Mouse (Mus musculus) embryonic facial prominence, embryonic 15.5 days (tissue): Measurements from ENCODE around the gene Foxn1. TPM values are rescaled to one million over a fixed set of nuclear protein-coding genes. Genes with fewer than 3 reads are reported as not detected.

Experiments used
- ATAC-seq: fragments of 200-750 bp; cut with Nextera tagmentation; 2 replicates; pipeline ENCODE4 v1.8.0; 2017; ENCODE audit warnings: low read depth, moderate TSS enrichment; ENCODE audit not compliant: insufficient number of reproducible peaks, low FRiP score, low TSS enrichment
- H3K27ac ChIP-seq: fragments of 300-500 bp; sonication (generic); replicated peaks from 2 replicates; pipeline ENCODE4 v1.5.1; 2015; ENCODE audit warnings: mild to moderate bottlenecking, inconsistent platforms
- H3K27me3 ChIP-seq: fragments of 300-500 bp; sonication (generic); 2 replicates; pipeline ENCODE4 v1.6.1; 2015; ENCODE audit warnings: inconsistent platforms
- H3K36me3 ChIP-seq: fragments of 300-500 bp; sonication (generic); 2 replicates; pipeline ENCODE4 v1.6.1; 2015; ENCODE audit warnings: mild to moderate bottlenecking, inconsistent platforms
- H3K4me1 ChIP-seq: fragments of 300-500 bp; sonication (generic); 2 replicates; pipeline ENCODE4 v1.6.1; 2015; ENCODE audit warnings: inconsistent platforms
- H3K4me2 ChIP-seq: fragments of 300-500 bp; sonication (generic); replicated peaks from 2 replicates; pipeline ENCODE4 v1.6.1; 2015; ENCODE audit warnings: mild to moderate bottlenecking, inconsistent platforms
- H3K4me3 ChIP-seq: fragments of 300-500 bp; sonication (generic); replicated peaks from 2 replicates; pipeline ENCODE4 v1.5.1; 2015; ENCODE audit warnings: mild to moderate bottlenecking, inconsistent platforms
- H3K9ac ChIP-seq: fragments of 300-500 bp; sonication (generic); 2 replicates; pipeline ENCODE4 v1.6.1; 2015; ENCODE audit warnings: inconsistent platforms
- H3K9me3 ChIP-seq: fragments of 300-500 bp; sonication (generic); replicated peaks from 2 replicates; pipeline ENCODE4 v1.6.1; 2016; ENCODE audit warnings: inconsistent platforms
- WGBS: fragments of 180-500 bp; shearing (Covaris S2); methylation state at CpG from one replicate; pipeline ENCODE4 v1.1.7; 2015; 5-methylcytosine and 5-hydroxymethylcytosine counted together
- polyA plus RNA-seq: library from polyadenylated mRNA; unstranded; fragments of >200 nt; fragmentation: Nextera tagmentation; extraction: Ambion mirVana; gene quantifications from 2 replicates; pipeline ENCODE4 v1.2.1, GENCODE M21; 2015

Foxn1 gene
- polyA plus RNA-seq, 1 experiment from 2014 or later, result 4.2 TPM

GRCm38 (mm10) chr11:78421201-78422009 is 35.0 kb upstream of the Foxn1 start:
- no peaks in the 10 kb centered on the region; the same call in 1 of the 2 replicates for H3K4me1 ChIP-seq

GRCm38 (mm10) chr11:78420263-78420889 is 34.0 kb upstream of the Foxn1 start:
- no peaks in the 10 kb centered on the region; the same call in 1 of the 2 replicates for H3K27me3 ChIP-seq
- H3K4me3 ChIP-seq, result no peak overlapping the region
- H3K9ac ChIP-seq, result no peak overlapping the region
- H3K27ac ChIP-seq, result no peak overlapping the region
- no peak for ATAC-seq
- H3K9me3 ChIP-seq, result no peaks in the 10 kb centered on the region
- no peak overlapping the region for H3K4me2 ChIP-seq
- H3K4me1 ChIP-seq, result no peaks in the 10 kb centered on the region; the same call in 1 of the 2 replicates
- H3K36me3 ChIP-seq, result no peaks in the 10 kb centered on the region
- 58% methylated on average over 12 of the region's 12 CpGs for WGBS

More at GRCm38 (mm10) chr11:78421201-78422009, 35.0 kb upstream of the Foxn1 start:
- no peak overlapping the region for H3K4me3 ChIP-seq
- H3K27me3 ChIP-seq, result no peaks in the 10 kb centered on the region; the same call in 1 of the 2 replicates
- no peak overlapping the region for H3K4me2 ChIP-seq
- H3K27ac ChIP-seq, result no peak overlapping the region
- no peaks in the 10 kb centered on the region for H3K36me3 ChIP-seq
- WGBS, result 66% methylated on average over 13 of the region's 13 CpGs
- no peak overlapping the region for H3K9ac ChIP-seq
- no peaks in the 10 kb centered on the region for H3K9me3 ChIP-seq
- no peak for ATAC-seq

GRCm38 (mm10) chr11:78416854-78417253 is 30.5 kb upstream of the Foxn1 start:
- Histone ChIP-seq H3K36me3 (no peaks in the 10 kb centered on the region), H3K4me3 (no peak overlapping the region), H3K9me3 (no peaks in the 10 kb centered on the region), H3K4me1 (peaks cover 3% of the 10 kb centered on the region; the same call in 1 of the 2 replicates), H3K4me2 (no peak overlapping the region), H3K27me3 (no peaks in the 10 kb centered on the region; the same call in 1 of the 2 replicates), H3K27ac (no peak overlapping the region), H3K9ac (no peak overlapping the region)
- WGBS, result 74% methylated on average over 6 of the region's 6 CpGs
- no peak for ATAC-seq

- WGBS, result 57% methylated on average over 6 of the region's 6 CpGs
- no peak for ATAC-seq
- H3K9me3 ChIP-seq, result no peaks in the 10 kb centered on the region
- H3K4me2 ChIP-seq, result no peak overlapping the region
- H3K27me3 ChIP-seq, result no peaks in the 10 kb centered on the region
- H3K36me3 ChIP-seq, result no peaks in the 10 kb centered on the region
- H3K27ac ChIP-seq, result no peak overlapping the region
- H3K4me1 ChIP-seq, result 0 out of 2 replicates have a peak, but pooled peaks cover 3% of the 10 kb centered on the region
- H3K4me3 ChIP-seq, result no peak overlapping the region
- no peak overlapping the region for H3K9ac ChIP-seq
Observed at GRCm38 (mm10) chr11:78412861-78413260, 26.5 kb upstream of the Foxn1 start.

GRCm38 (mm10) chr11:78412324-78412850 is 26.0 kb upstream of the Foxn1 start:
- Histone ChIP-seq H3K4me1 (0 out of 2 replicates have a peak, but pooled peaks cover 3% of the 10 kb centered on the region), H3K4me3 (no peak overlapping the region), H3K27me3 (no peaks in the 10 kb centered on the region), H3K27ac (0 out of 2 replicates have a peak overlapping the region, but pooled peaks have one; percentile 1), H3K9me3 (no peaks in the 10 kb centered on the region), H3K9ac (no peak overlapping the region), H3K4me2 (no peak overlapping the region), H3K36me3 (no peaks in the 10 kb centered on the region)
- WGBS, result 54% methylated on average over 6 of the region's 6 CpGs
- ATAC-seq, result no peak

GRCm38 (mm10) chr11:78411606-78412323 is 25.4 kb upstream of the Foxn1 start:
- no peak for ATAC-seq
- H3K27ac ChIP-seq, result no peak overlapping the region
- H3K9me3 ChIP-seq, result no peaks in the 10 kb centered on the region
- no peaks in the 10 kb centered on the region for H3K27me3 ChIP-seq
- WGBS, result 68% methylated on average over 11 of the region's 11 CpGs
- H3K4me2 ChIP-seq, result no peak overlapping the region
- no peak overlapping the region for H3K9ac ChIP-seq
- H3K4me1 ChIP-seq, result 0 out of 2 replicates have a peak, but pooled peaks cover 3% of the 10 kb centered on the region
- H3K36me3 ChIP-seq, result no peaks in the 10 kb centered on the region
- H3K4me3 ChIP-seq, result no peak overlapping the region

GRCm38 (mm10) chr11:78408256-78409240 is 22.2 kb upstream of the Foxn1 start:
- ATAC-seq, result no peak
- 72% methylated on average over 9 of the region's 9 CpGs for WGBS

GRCm38 (mm10) chr11:78402062-78402461 is 15.7 kb upstream of the Foxn1 start:
- Histone ChIP-seq H3K27me3 (no peaks in the 10 kb centered on the region; the same call in 1 of the 2 replicates), H3K36me3 (no peaks in the 10 kb centered on the region), H3K4me2 (no peak overlapping the region), H3K27ac (no peak overlapping the region), H3K4me3 (no peak overlapping the region), H3K4me1 (peaks cover 3% of the 10 kb centered on the region), H3K9ac (no peak overlapping the region), H3K9me3 (no peaks in the 10 kb centered on the region)
- ATAC-seq, result no peak
- WGBS, result 69% methylated on average over 6 of the region's 6 CpGs

More at GRCm38 (mm10) chr11:78408256-78409240, 22.2 kb upstream of the Foxn1 start:
- Histone ChIP-seq H3K4me3 (no peak overlapping the region), H3K9me3 (no peaks in the 10 kb centered on the region), H3K4me2 (no peak overlapping the region), H3K27me3 (no peaks in the 10 kb centered on the region), H3K27ac (no peak overlapping the region), H3K36me3 (no peaks in the 10 kb centered on the region), H3K4me1 (0 out of 2 replicates have a peak, but pooled peaks cover 3% of the 10 kb centered on the region), H3K9ac (no peak overlapping the region)

GRCm38 (mm10) chr11:78401469-78401868 is 15.1 kb upstream of the Foxn1 start:
- H3K4me2 ChIP-seq, result no peak overlapping the region
- H3K4me3 ChIP-seq, result no peak overlapping the region
- no peaks in the 10 kb centered on the region for H3K9me3 ChIP-seq
- no peak overlapping the region for H3K9ac ChIP-seq
- H3K27ac ChIP-seq, result no peak overlapping the region
- H3K27me3 ChIP-seq, result no peaks in the 10 kb centered on the region; the same call in 1 of the 2 replicates
- WGBS, result 74% methylated on average over 3 of the region's 3 CpGs
- peaks cover 7% of the 10 kb centered on the region for H3K4me1 ChIP-seq
- no peak for ATAC-seq
- H3K36me3 ChIP-seq, result no peaks in the 10 kb centered on the region

- no peak for ATAC-seq
Observed at GRCm38 (mm10) chr11:78400936-78401335, 14.6 kb upstream of the Foxn1 start.

More at GRCm38 (mm10) chr11:78400936-78401335, 14.6 kb upstream of the Foxn1 start:
- H3K4me2 ChIP-seq, result no peak overlapping the region
- no peaks in the 10 kb centered on the region for H3K36me3 ChIP-seq
- no peak overlapping the region for H3K9ac ChIP-seq
- H3K27me3 ChIP-seq, result no peaks in the 10 kb centered on the region; the same call in 1 of the 2 replicates
- no peaks in the 10 kb centered on the region for H3K9me3 ChIP-seq
- H3K4me3 ChIP-seq, result no peak overlapping the region
- H3K27ac ChIP-seq, result no peak overlapping the region
- WGBS, result 62% methylated on average over 3 of the region's 3 CpGs
- H3K4me1 ChIP-seq, result peaks cover 7% of the 10 kb centered on the region
